Mouse (Mus musculus): ENCODE measurements around the gene Plekhj1.

DNA sequence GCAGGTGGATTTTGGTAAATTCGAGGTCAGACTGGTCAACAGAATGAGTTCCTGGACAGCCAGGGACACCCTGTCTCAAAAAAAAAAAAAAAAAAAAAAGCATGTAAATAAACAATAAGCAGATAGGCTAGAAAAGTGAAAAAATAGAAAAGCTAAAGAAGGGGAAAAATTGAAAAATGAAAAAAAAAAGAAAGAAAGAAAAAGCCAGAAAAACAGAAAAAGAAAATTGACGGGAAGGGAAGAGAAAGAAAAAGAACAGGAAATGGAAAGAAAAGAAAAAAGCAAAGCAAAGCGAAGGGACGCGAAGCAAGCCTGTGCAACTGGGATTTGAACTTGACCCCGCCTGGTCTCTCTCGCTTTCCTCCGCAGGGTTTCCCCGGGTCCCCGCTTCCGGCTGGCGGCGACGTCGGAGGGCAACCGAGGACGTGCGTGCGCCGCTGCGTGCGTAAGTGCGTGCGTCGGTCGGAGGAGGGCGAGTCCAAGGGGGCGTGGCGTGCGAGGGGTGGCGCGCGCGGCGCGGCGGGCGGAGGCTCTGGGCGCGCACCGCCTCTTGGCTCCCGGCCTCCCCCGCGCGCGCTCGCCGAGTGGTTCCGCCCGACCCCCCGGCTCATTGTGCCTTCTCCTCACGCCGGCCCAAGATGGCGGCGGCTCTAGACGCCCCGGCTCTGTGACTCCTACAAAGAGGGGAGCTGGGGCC, 43.7 kb downstream of the Plekhj1 start, which contains the start of gene Dot1l:
- no peak for TF ChIP-seq GATA1 (IDR thresholded peaks at IDR 0.05; ENCODE audit: low read length)
- no peak for TF ChIP-seq TAL1 (IDR thresholded peaks at IDR 0.05; ENCODE audit: low read length)

Data from erythroblast, embryonic 14.5 days (primary cell).